Mouse (Mus musculus) layer of hippocampus, adult 18-20 months (tissue): Measurements from ENCODE around the gene Hip1r. TPM values are rescaled to one million over a fixed set of nuclear protein-coding genes. Genes with fewer than 3 reads are reported as not detected.

Source experiments
- DNase-seq, 2 experiments: peaks; one replicate each; pipeline ENCODE4 v3.0.0; 2022; ENCODE audit warnings: low spot score in 2 of 2
- long read RNA-seq: library from polyadenylated mRNA; stranded (forward); transcript quantifications from one replicate; pipeline ENCODE4 v2.0.0, GENCODE M21; 2021
- total RNA-seq, 2 experiments: library from RNA; stranded (reverse); gene quantifications; 2 replicates each; pipeline ENCODE4 v1.2.3; 2021

Hip1r gene
- total RNA-seq: 10 to 100 TPM; 46.3 to 48.5 TPM
- long read RNA-seq, full-length matches to known transcripts: 34 of 49 reads
- long read RNA-seq, partial matches to known transcripts: 11 of 49 reads
- long read RNA-seq, other reads (novel, unspliced or antisense): 4 of 49 reads

DNA sequence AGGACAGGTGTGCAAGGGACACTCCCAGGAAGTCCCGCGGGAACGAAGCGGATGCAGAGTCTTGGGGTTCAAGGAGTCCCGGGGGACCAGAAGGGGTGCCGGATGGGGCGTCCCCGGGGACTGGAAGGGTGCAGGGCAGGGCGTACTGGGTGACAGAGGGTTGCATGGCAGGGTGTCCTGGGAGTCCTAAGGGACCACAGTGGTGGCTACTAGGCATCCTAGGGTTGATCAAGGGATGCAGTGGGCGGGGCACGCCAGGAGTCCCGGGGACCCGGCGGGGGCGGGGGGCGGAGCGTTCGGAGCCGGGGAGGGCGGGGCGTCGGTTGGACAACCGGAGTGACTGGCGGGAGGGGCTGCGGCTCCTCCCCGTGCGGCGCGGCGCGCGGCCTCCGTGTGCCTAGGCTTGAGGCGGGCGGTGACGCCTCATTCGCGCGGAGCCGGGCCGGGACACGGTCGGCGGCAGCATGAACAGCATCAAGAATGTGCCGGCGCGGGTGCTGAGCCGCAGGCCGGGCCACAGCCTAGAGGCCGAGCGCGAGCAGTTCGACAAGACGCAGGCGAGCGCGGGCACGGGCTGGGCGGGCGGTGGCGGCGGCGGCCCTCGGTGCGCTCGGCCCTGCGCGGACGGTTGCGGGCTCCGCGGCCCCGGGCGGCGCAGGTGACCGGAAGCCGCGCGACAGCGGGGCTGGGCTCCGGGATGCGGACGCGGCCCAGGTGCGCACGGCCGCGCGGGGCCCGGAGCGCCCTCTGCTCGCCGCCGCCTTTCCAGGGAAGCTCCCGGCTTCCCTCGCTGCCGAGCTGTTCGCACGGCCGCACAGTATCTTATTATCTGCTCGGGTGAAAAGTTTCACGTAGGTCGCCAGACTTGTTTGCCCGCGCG lies at the start of gene Hip1r:
Gene Hip1r, plus strand, starts transcription at position 330 of the 880 bp plus-strand sequence.
- DNase-seq: peak; percentile 45 to 74

DNA sequence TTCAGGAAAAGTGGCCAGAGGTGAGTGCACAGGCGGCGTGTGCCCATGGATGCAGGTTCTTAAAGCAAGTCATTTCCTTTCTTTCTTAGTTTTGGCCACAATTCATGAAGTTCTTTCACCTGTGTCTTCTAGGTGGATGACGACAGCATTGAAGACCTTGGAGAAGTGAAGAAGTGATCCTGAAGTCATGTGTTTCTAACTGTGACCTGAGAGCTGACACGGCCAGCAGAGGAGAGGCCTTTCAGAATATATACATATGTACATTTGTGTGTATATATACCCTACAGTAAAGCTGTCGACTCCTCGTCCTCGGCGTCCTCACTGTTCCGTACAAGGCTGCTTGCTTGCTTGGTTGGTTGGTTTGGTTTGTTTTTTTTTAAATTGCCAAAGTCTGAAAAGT lies 46.3 kb upstream of the Hip1r start, which contains the start of gene Gm43518:
Gene Gm43518, plus strand, starts transcription at position 301 of the 400 bp plus-strand sequence.
- DNase-seq: no peak

DNA sequence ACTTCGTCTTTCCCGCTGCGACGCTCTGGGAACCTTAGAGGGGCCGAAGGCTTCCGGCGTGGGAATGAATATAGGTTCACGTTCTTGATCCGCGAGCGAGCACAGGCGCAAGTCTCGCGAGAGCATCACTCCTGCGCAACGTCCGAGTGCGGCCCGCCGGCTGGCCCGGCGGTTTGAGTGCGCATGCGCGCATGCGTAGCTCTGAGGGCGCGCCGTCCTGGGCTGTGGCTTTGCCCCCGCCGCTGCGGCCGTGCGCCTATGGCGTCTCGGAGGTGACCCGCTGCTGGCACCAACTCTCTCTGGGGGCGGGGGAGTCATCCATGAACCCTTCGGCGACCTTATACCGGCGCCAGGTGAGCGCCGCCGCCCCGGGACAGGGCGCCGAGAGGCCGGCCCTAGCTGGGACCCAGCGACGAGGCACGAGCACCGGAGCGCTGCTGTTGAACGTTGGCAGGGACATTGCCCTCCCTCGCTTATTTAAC lies 42.9 kb upstream of the Hip1r start, which contains the start of gene Ccdc62:
Gene Ccdc62, plus strand, starts transcription at position 172 of the 482 bp plus-strand sequence.
- DNase-seq: peak; percentile 88 to 95

DNA sequence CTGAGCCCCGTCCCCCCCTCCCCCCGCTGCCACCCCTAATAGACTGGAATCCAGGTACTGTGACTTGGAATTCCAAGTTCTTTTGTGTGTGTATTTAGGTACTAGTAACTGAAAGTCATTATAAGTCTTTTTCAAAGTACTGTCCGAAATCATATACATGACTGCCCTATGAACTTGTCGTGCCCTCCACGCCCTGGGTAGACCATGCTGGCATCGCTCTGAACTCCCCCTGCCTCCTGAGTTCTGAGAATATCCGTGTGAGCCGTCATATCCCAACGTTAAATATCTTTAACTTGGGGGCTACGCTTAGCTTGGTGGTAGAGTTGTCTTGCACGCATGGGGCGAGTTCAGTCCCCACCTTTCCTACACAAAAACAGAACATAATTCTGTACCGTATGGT lies 42.3 kb upstream of the Hip1r start:
- DNase-seq: no peak

DNA sequence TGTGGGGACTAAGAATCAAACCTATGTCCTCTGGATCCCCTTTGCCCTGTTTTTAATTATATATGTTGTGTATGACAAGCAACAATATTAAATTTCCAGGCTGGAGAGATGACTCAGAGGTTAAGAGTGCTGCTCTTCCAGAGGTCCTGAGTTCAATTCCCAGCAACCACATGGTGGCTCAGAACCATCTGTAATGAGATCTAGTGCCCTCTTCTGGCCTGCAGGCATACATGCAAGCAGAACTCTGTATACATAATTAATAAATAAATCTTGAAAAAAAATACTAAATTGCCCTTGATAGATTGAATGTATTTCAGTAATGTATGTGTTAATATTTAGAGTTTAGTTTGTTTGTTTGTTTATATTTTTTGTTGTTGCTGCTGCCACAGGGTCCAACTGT lies 40.5 kb upstream of the Hip1r start:
- DNase-seq: no peak

DNA sequence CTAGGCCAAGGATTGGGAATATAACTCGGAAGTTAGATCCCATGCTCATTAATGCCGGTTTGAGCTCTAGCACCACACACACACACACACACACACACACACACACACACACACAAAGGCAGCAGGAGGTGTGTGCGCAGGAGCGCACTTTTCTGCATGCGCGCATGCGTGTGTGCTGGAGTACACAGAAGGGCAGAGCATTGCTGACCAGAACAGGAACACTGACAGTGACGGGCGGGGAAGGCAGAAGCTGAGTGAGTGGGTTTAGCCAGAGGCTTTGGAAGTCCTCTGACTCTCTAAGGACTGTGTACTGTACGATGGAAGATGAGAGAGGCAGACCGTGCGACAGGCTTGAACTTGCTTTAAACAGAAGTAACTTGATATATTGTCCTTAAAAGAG lies 39.9 kb upstream of the Hip1r start:
- DNase-seq: no peak

DNA sequence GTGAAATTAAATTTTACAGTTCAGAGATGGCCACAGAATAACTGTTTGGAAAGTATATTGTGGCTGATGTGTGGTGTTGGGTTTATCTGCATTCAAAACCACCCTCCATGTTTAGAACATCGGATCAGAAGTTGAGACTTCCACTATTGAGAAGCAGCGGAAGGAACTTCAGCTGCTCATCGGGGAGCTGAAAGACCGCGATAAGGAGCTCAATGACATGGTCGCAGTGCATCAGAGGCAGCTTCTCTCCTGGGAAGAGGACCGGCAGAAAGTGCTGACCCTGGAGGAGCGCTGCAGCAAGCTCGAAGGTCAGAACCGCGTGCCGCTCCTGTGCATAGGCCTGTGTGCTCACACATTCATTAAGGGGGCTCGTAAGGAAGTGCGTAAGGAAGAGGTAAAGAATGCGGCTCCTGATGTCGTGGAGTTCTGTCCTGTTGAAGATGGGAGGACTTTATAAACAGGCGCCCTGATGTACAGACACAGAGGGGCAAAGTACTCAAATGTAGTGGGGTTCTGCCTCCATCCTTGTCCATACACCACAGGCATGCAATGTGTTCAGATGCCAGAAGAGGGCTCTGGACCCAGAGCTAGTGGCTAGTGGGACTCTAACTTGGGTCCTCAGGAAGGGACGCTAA lies 39.4 kb upstream of the Hip1r start:
- DNase-seq: no peak

DNA sequence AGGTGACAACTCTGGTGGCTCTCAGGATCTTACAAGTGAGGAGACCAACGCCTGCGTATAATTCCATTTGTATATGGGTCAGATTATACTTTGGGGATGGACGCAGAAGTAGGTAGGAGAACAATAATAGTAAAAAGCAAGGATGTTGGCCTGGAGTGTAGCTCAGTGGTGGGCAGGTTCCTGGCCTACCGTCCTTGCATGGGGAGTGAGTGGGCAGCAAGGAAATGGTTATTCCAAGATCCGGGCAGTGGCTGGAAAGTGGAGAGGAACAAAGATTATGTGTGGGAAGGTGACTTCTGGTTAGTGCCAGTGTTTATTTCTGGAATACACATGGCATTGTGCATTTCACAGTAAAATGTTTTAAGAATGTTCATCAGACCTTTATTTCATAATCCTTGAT lies 37.5 kb upstream of the Hip1r start:
- DNase-seq: no peak

DNA sequence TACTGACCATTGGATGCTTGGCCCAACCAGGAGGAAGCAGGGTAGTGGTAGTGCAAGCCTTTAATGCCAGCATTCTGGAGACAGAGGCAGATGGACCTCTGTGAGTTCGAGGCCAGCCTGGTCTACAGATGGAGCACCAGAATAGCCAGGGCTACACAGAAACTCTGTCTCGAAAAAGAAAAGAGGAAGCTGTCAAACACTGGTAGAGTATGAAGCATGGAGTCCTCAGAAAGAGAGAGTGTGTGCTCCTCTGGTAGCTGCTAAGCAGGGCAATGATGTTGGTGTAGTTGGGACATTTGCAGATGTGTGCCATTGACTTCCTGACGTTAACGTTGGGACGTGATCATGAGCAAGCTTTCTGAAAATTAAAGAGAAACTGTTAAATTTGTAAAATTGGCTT lies 34.9 kb upstream of the Hip1r start:
- no peak for DNase-seq

DNA sequence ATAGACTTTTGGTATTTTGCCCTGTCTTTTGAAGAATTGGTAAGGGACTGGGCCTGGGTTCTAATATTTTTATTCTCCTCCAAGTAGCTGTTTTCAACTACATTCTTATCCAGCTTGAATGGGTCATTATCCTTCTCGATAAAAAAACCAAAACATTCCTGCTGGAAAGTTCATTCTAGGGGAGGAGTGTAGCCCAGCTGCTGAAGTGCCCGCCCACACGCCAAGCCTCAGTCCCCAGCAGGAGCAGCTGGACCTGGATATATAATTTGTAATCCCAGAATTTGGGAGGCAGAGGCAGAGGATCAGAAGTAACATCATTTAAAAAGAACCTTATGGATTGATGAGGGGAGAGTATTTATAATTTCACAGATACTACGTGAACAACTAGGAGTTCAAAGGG lies 26.9 kb upstream of the Hip1r start:
- DNase-seq: no peak

DNA sequence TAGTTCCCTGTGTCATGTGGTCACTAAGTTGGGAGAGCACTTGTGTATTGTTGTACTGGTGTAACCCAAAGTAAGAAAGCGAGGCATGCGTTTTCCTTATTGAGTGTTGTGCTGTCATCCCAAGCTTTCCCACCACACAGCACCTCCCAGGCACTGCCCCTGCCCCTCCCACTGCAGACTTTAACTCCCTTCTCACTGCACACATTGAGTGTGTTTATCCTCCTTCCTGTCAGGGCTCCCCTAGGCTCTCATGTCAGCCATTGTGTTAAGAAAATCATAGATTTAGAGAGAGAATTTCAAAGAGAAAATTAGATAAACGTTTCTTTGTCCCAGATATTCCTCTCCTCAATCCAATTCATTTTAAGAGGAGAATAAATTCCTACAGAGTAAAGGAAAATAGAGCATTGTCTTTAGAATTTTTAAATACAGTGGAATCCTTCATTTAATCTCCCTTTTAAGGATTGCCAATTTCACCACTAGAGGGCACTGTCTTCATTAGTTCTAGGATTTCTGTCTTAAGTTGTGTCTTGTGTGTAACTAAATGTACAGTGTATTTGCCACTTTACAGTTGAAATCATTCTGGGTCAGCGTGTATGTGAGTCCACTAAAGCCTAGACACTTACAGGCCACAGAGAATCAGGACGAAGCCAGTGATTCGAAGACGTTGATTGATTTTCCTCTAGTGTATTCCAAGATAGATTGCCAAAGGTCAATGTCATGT lies 26.2 kb upstream of the Hip1r start:
- peak in 1 of 2 experiments; percentile 71 for DNase-seq

DNA sequence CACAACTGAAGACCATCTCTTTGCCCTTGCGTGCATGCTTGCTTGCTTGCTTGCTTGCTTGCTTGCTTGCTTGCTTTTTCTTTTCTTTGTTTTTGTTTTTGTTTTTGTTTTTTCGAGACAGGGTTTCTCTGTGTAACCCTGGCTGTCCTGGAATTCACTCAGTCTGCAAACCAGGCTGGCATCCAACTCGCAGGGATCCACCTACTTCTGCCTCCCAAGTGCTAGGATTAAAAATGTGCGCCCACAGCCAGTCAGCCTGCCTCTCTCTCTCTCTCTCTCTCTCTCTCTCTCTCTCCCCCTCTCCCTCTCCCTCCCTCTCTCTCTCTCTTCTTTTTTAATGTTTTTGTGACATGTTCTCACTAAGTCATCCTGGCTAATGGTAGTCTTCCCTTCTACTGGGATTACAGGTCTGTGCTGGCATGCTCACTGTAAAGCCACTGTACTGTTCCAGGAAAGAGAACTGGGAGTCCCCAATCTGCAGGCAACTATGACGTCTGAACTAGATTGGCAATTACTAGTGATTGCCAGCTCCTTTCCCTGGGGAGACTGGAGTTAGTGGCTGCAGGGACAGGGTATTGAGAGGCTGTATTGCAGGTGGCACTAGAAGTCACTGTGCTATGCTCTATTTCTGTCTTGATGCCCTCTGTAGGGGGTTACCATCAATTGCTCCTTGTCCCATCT lies 20.9 kb upstream of the Hip1r start:
- DNase-seq: peak in 1 of 2 experiments; percentile 77

DNA sequence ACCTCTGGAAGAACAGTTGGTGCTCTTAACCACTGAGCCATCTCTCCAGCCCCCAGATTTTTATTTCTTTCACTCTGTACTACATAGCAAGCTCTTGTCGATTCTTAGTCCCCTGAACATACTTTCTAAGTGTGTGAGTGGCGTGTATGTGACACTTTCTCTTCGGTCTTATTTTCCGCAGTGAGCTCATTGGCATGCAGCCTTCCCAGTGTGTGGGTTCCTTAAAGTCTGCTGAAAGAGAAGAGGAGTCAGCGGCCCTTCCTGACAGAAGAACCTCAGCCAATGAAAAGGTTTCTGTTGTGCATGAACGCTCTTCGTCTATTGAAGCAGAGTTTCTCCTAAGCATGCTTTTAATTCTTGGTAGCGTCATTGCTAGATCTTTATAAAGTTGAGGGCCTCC lies 16.2 kb upstream of the Hip1r start:
- DNase-seq: no peak

DNA sequence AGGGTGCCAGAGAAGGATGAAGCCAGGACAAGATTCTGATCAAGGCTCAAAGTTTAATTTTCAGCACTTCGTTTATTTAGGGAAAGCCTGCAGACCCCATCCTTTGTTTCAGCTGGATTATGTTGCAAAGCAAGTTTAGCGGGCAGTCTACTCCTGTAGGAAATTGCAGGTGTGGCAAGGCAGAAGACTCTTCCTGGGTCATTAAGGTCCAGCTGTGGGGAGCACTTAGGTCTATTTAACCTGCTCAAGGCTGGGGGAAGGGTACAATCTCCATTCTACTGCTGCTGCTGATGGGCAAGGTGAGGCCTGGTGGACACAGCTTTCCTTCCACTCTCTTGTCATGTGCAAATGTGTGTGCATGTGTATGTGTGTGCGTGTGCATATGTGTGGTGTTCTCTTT lies 14.4 kb upstream of the Hip1r start:
- DNase-seq: no peak

DNA sequence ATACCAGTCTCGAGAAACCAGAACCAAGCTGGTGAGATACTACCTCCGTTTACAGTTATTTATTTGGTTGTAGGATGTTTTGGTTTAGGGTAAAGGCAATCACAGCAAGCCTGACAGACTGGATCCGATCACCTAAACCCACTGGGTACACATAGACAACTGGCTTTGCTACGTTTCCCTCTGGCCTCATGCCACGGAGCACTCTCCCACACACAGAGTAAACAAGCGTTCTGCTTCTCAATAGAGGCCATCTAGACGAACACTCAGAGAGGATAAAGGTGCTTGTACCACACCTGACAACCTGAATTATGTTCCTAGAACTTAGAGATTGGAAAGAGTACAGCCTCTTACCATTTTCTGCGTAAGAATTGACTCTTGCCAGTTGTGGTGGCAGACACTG lies 13.3 kb upstream of the Hip1r start:
- no peak for DNase-seq

DNA sequence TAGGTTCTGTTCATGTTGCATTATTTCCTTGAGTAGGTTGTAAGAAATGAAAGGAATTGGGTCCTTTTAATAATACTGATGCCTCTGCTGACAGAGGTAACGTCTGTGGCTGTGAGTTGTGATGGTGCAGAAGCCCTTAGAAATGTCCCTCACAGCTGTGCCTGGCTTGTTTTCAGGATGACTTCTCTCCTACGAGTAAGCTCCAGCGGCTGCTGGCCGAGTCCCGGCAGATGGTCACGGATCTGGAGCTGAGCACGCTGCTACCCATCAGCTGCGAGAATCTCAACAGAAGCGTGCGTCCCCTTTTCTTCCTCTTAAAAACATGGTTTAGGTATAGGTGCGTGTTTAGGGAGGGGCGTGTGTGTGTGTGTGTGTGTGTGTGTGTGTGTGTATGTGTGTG lies 12.4 kb upstream of the Hip1r start:
- DNase-seq: no peak

DNA sequence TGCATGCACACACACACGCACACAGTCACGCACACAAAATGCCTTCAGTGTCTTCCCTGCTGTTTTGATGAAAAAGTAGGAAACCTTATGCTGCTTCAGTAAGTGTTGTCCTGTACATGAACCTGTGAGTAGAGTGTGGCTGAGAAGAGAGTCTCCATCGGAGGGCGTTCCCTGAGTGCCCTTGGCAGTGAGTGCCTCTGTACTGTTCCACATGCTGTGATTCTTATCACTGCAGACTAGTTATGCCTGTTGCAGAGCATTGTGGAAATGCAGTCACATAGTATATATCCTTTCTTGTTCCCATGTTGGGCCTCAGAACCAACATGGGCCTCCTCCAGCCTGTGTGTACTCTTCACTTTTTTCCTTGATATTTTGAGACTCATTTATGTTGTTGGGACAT lies 9.2 kb upstream of the Hip1r start:
- DNase-seq: no peak

DNA sequence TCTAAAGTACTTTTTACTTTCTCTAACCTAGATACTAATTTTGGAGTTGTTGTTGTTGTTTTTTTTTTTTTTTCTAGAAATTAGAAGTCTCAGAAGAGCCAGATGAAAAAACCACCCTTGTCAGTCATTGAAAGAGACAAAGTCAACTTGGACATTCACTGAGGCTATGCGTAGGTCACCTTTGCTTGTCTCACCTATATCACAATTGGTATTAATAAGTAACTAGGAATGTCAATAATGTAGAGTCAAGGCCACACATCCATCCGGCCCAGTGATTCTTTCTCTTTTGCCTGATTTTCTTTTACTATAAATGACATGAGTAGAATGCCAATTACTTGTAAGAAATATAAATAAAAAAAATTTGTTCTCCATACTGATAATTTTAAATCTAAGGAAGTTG lies 6.7 kb upstream of the Hip1r start:
- no peak for DNase-seq

DNA sequence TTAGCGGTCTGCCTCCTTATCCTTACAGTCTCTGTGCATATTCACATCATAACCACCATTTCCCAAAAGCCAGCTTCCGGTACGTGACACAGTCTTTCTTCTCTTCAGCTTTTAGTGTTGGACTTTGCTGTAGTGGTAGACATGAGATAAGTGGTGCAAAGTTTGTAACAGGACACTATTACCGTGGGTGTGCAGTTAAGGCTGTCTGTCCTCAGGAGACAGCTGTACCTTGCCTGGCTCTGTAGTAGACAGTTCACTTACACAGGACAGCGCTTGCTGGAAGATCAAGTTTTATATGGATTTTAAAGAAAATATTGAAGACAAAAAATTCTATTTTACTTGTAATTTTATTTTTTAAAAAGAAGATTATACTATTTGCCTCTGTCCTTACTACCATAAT lies 5.0 kb upstream of the Hip1r start:
- DNase-seq: no peak

DNA sequence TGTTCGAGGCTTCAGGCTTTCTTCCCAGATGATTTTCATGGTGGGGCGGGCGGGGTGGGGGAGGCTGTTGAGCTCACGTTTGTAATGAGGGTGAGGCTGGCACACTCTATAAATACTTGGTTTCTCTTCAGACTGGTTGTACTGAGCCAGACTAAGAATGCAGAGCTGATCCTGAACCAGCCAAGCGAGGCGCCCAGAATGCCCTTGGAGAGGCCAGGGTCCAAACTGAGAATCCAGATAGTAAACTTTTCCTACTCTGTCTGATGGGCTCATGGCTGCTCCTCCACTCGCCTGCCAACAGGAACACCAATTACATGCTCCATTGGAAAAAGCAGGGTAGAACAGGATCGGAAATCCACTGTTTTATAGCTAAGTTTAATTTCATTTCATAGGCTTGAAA lies 4.2 kb upstream of the Hip1r start:
- DNase-seq: no peak

DNA sequence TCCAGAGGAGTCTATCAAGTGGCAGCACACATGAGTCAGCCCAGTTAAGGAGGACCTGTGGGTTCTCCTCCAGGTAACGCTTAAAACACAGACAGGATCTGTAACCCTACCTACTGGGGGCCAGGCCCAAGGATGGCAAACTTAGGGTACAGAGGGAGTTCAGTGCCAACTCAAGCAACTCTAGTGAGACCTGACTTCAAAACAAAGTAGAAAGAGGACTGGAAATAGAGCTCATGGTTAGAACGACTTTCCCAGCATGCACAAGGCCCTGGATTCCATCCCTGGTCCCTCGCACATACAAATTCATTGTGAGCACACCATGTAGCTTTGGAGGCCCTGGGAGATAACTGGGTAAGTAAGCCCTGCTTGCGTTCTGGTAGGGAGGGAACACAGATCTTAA lies 2.9 kb upstream of the Hip1r start:
- DNase-seq: no peak
